Mouse (Mus musculus): ENCODE results near the gene Gm3854. TPM values are rescaled to one million over a fixed set of nuclear protein-coding genes. Genes with fewer than 3 reads are reported as not detected.
"Not testable (repeated sequence)": the region's sequence is repeated elsewhere in the genome, so short reads cannot be mapped to it uniquely, and the experiment has no call there.

Gm3854 gene
- polyA plus RNA-seq, 1 experiment from 2014 or later = 2.9 TPM

DNA sequence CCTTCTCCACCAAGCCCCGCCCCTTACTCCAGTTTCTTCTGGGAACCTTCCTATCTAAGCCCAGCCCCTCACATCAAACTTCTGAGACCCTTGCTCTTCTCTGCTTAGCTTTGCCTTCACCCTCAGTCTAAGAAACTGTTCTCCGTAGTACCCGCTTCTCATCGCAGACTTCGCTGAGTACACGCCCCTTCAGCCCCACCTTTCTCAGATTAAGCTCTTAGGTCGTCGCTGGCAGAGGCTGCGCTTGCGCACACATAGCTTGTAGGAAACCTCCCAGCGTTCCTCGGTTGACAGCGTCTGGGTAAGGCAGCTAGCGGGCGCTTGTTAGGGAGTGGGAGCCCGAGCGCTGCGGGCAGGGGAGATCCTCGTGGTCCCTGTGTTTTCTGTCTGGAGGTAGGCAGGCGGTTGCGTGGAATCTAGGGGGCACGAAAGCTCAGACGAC is 19.5 kb downstream of the Gm3854 start, which contains the start of gene Zfp78:
Gene Zfp78, plus strand, starts transcription at position 234 of the 442 bp plus-strand sequence.
- DNase-seq (ENCODE audit: low spot score) = peak; percentile 90

DNA sequence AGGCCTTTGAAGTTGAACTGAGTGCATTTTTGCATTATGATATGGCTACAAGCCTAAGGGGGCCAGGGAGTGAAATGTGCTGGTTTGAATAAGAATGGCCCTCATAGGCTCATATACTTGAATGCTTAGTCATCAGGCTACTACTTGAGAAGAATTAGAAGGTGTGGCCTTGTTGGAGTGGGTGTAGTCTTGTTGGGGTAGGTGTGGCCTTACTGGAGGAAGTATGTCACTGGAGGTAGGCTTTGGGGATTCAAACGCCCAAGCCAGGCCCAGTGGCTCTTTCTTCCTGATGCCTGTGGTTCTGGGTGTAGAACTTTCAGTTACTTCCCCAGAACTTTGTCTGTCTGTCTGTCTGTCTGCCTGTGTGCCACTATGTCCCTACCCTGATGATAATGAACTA is 21.2 kb downstream of the Gm3854 start:
- no peaks in the 10 kb centered on the region for H3K27me3 ChIP-seq (ENCODE audit: low read depth, poor library complexity, severe bottlenecking)
- no peak overlapping the region for H3K4me3 ChIP-seq
- 0 out of 2 replicates have a peak, but pooled peaks cover 5% of the 10 kb centered on the region for H3K9me3 ChIP-seq (replicated peaks)
- H3K27ac ChIP-seq (replicated peaks) = no peak overlapping the region
- peaks cover 20% of the 10 kb centered on the region for H3K4me1 ChIP-seq
- WGBS = 74% methylated on average over 1 of the region's 1 CpGs
- no peak for DNase-seq (ENCODE audit: low spot score)
- H3K36me3 ChIP-seq = no peaks in the 10 kb centered on the region

More for the DNA sequence above, 19.5 kb downstream of the Gm3854 start, which contains the start of gene Zfp78:
- WGBS = under 1% methylated on average over 23 of the region's 23 CpGs
- Histone ChIP-seq H3K4me3 (peak within 1 kb of the TSS; percentile 63), H3K9me3 (replicated peaks) (0 out of 2 replicates have a peak, but pooled peaks cover 5% of the 10 kb centered on the region), H3K4me1 (peaks cover 20% of the 10 kb centered on the region), H3K36me3 (no peaks in the 10 kb centered on the region), H3K27ac (replicated peaks) (peak within 1 kb of the TSS; percentile 87), H3K27me3 (ENCODE audit: low read depth, poor library complexity, severe bottlenecking) (no peaks in the 10 kb centered on the region)

DNA sequence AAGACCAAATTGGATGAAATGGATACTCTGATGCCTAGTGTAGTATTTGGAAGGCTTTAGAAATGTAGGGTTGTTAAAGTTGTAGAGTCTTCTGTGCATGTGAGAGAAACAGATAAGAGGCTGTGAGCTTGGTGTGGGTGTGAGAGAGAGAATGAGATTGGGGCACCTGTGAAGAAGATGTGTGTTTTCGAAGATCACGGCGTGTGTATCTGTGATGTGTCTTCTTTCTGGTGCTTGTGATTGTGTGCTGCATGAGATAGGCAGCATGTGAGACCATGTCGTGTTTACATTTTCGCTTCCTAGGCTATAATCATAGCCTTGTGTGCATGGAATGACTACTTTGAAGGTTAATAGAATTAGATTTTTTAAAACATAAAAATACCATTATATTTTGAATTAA is 23.6 kb downstream of the Gm3854 start:
- WGBS = 90% methylated on average over 5 of the region's 5 CpGs
- no peak for DNase-seq (ENCODE audit: low spot score)
- no peak overlapping the region for H3K4me3 ChIP-seq

DNA sequence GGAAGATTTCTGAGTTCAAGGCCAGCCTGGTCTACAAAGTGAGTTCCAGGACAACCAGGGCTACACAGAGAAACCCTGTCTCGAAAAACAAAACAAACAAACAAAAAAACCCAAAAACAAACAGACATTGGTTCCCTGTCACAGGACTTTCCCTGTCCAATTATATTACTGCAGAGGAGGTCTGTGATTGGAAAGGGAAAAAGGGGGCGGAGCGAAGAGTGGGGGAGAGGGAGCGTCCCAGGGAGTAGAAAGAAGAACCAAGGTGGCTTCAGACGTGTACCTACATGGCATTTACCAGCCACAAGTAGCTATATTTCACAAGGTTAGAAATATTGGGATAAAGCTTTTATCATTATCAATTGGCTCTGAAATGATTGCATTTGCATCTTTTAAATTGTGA is 24.6 kb downstream of the Gm3854 start:
- not testable (repeated sequence) for H3K4me3 ChIP-seq; H3K9me3 ChIP-seq (replicated peaks); DNase-seq (ENCODE audit: low spot score); H3K27ac ChIP-seq (replicated peaks); H3K36me3 ChIP-seq; H3K27me3 ChIP-seq (ENCODE audit: low read depth, poor library complexity, severe bottlenecking)
- peaks cover 13% of the 10 kb centered on the region for H3K4me1 ChIP-seq
- WGBS = 86% methylated on average over 5 of the region's 5 CpGs

More for the DNA sequence above, 23.6 kb downstream of the Gm3854 start:
- H3K9me3 ChIP-seq (replicated peaks) = 0 out of 2 replicates have a peak, but pooled peaks cover 5% of the 10 kb centered on the region
- no peak overlapping the region for H3K27ac ChIP-seq (replicated peaks)
- H3K27me3 ChIP-seq (ENCODE audit: low read depth, poor library complexity, severe bottlenecking) = no peaks in the 10 kb centered on the region
- H3K4me1 ChIP-seq = peaks cover 13% of the 10 kb centered on the region
- no peaks in the 10 kb centered on the region for H3K36me3 ChIP-seq

DNA sequence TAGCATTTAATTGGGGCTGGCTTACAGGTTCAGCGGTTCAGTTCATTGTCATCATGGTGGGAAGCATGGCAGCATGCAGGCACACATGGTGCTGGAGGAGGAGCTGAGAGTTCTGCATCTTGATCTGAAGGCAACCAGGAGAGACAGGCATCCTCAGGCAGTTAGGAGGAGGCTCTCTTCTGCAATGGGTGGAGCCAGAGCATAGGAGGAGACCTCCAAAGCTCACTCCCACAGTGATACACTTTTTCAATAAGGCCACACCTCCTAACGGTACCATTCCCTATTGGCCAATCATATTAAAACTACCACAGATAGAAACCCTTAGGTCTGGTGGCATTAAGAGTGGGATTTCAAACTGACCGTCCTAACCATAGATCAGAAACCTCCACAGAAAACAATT is 25.9 kb downstream of the Gm3854 start:
- H3K4me3 ChIP-seq = no peak overlapping the region
- H3K4me1 ChIP-seq = no peaks in the 10 kb centered on the region
- no peaks in the 10 kb centered on the region for H3K36me3 ChIP-seq
- H3K9me3 ChIP-seq (replicated peaks) = no peaks in the 10 kb centered on the region
- WGBS = 91% methylated on average over 3 of the region's 3 CpGs
- H3K27ac ChIP-seq (replicated peaks) = no peak overlapping the region
- H3K27me3 ChIP-seq (ENCODE audit: low read depth, poor library complexity, severe bottlenecking) = no peaks in the 10 kb centered on the region
- no peak for DNase-seq (ENCODE audit: low spot score)

DNA sequence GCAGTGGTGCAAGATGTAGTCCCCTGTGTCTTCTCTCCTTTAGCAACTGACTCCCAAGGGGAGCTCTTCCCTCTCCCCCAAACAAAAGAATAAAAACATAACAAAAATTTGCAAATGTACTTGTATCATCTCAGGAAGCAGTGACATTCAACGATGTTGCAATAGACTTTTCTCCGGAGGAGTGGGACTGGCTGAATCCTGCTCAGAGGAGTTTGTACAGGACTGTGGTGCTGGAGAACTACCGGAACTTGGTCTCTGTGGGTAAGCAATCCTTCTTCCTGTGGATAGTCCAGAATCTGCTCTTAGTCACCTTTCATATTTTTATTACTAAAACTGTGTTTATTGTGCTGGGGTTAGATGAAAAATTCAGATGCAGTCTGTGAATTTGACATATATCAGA is 29.4 kb downstream of the Gm3854 start:
- no peaks in the 10 kb centered on the region for H3K36me3 ChIP-seq
- no peak overlapping the region for H3K27ac ChIP-seq (replicated peaks)
- H3K27me3 ChIP-seq (ENCODE audit: low read depth, poor library complexity, severe bottlenecking) = no peaks in the 10 kb centered on the region
- DNase-seq (ENCODE audit: low spot score) = no peak
- no peaks in the 10 kb centered on the region for H3K4me1 ChIP-seq
- WGBS = 86% methylated on average over 3 of the region's 3 CpGs
- no peak overlapping the region for H3K4me3 ChIP-seq
- H3K9me3 ChIP-seq (replicated peaks) = no peaks in the 10 kb centered on the region

DNA sequence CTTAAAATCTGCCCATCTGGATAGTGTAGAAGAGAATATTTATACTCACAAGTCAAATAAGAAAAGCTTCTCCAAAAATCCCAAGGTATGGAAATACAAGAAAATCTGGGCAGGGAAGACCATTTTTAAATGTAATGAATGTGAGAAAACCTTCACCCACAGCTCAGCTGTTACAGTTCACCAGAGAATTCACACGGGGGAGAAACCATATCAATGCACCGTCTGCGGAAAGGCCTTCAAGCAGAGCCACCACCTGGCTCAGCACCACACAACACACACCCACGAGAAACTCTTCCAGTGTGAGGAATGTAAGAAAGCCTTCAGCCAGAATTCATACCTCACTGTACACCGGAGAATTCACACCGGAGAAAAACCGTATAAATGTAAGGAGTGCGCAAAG is 34.9 kb downstream of the Gm3854 start:
- no peak for DNase-seq (ENCODE audit: low spot score)
- Histone ChIP-seq H3K4me3 (no peak overlapping the region), H3K27ac (replicated peaks) (no peak overlapping the region), H3K4me1 (peaks cover 11% of the 10 kb centered on the region), H3K36me3 (0 out of 2 replicates have a peak, but pooled peaks cover 4% of the 10 kb centered on the region), H3K27me3 (ENCODE audit: low read depth, poor library complexity, severe bottlenecking) (no peaks in the 10 kb centered on the region), H3K9me3 (replicated peaks) (no peaks in the 10 kb centered on the region)
- 90% methylated on average over 8 of the region's 8 CpGs for WGBS

DNA sequence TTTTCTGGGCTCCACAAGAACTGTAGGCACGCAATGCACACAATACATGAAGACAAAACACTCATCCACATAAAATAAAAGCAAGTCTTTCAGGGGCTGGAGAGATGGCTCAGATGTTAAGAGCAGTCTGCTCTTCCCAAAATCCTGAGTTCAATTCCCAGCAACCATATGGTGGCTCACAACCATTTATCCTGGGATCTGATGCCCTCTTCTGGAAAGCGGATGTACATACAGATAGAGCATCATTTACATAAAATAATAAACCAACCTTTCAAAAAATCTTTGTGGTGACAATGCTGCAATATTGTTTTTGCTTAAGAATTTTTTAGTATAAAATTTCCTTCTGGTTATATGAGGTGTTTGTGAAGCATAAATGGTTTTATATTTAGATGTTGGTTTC is 37.9 kb downstream of the Gm3854 start:
- no peaks in the 10 kb centered on the region for H3K9me3 ChIP-seq (replicated peaks)
- H3K27me3 ChIP-seq (ENCODE audit: low read depth, poor library complexity, severe bottlenecking) = no peaks in the 10 kb centered on the region
- 0 out of 2 replicates have a peak, but pooled peaks cover 4% of the 10 kb centered on the region for H3K36me3 ChIP-seq
- DNase-seq (ENCODE audit: low spot score) = no peak
- H3K4me1 ChIP-seq = peaks cover 22% of the 10 kb centered on the region
- no peak overlapping the region for H3K27ac ChIP-seq (replicated peaks)
- no peak overlapping the region for H3K4me3 ChIP-seq
- 74% methylated on average over 2 of the region's 2 CpGs for WGBS

DNA sequence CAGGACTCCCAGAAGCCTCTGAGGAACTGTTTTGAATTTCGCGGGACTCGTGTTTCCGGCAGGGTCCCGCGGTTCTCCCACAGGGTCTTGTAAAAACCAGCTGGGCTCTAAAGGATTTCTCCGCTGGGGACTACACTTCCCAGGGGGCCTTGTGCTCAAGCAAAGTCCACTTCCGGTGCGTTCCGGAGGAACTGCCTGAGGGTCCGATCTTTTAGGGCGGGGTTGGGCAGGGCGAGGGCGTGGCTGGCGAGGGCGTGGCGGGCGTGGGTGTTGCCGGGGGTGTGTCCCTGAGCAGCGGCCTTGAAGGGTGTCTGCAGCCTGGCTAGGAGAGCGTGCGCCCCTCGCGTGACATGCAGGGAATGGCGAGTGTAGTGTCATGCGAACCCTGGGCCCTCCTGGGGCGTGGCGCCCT is 39.5 kb downstream of the Gm3854 start, which contains the start of gene Zfp28:
Gene Zfp28, plus strand, starts transcription at position 252 of the 412 bp plus-strand sequence.
- peak within 1 kb of the TSS; percentile 83 for H3K27ac ChIP-seq (replicated peaks)
- DNase-seq (ENCODE audit: low spot score) = peak; percentile 98
- H3K4me1 ChIP-seq = peaks cover 22% of the 10 kb centered on the region
- H3K4me3 ChIP-seq = peak within 1 kb of the TSS; percentile 74
- peaks cover 9% of the 10 kb centered on the region; the same call in 1 of the 2 replicates for H3K9me3 ChIP-seq (replicated peaks)
- peaks cover 15% of the 10 kb centered on the region for H3K36me3 ChIP-seq
- H3K27me3 ChIP-seq (ENCODE audit: low read depth, poor library complexity, severe bottlenecking) = no peaks in the 10 kb centered on the region
- under 1% methylated on average over 28 of the region's 28 CpGs for WGBS

DNA sequence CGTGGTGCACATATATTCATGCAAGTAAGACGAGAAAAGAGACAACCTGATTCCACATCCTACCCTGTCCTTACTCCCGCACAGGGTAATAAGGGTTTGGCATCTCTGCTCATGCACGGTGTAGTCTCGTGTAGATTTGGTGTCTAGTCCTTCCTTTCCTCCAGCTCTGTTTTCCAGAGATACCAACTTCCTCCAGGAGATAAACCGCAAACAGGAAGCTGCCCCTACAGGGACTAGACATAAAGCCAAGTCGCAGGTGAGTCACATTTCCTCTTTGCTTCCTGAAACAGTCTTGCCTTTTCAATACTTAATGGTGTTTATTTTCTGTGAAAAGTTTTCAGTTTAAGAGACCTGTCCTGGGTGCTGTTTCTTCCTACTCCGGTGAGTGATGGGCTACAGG is 40.5 kb downstream of the Gm3854 start:
- Histone ChIP-seq H3K27ac (replicated peaks) (no peak overlapping the region), H3K27me3 (ENCODE audit: low read depth, poor library complexity, severe bottlenecking) (no peaks in the 10 kb centered on the region), H3K4me3 (peak overlapping the region; percentile 74), H3K9me3 (replicated peaks) (peaks cover 9% of the 10 kb centered on the region; the same call in 1 of the 2 replicates), H3K4me1 (peaks cover 22% of the 10 kb centered on the region), H3K36me3 (peaks cover 11% of the 10 kb centered on the region)
- no peak for DNase-seq (ENCODE audit: low spot score)
- WGBS = 76% methylated on average over 8 of the region's 8 CpGs

DNA sequence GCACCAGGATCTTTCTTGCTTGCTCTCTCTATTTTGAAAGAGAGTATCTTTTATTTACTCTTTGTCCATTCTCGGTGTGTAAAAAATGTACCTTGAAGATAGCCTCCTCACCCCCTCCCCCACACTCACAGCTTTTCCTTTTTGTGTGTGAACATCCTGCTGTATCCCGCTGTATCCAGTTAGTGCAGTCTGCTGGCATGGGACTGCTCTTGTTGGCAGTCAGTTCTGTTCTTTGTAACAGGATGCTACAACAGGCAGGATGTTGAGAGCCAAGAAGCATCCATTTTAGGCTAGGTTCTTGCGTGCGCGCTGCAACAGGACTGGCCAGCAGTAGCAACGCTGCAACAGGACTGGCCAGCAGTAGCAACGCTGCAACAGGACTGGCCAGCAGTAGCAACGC is 43.4 kb downstream of the Gm3854 start:
- peaks cover 38% of the 10 kb centered on the region for H3K36me3 ChIP-seq

DNA sequence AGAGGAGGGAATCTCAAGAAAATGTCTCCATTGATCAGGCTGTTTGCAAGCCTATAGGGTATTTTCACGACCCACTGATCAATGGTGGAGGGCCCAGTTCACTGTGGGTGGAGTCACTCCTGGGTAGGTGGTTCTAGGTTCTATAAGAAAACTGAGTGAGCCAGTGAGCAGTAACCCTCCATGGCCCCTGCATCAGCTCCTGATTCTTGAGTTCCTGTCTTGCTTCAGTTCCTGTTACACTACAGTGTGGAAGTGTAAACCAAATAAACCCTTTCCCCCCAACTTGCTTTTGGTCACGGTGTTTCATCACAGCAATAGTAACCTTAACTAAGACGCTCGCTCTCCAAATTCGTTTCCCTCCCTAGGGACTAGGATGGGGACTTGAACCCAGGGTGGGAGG is 45.4 kb downstream of the Gm3854 start:
- H3K4me3 ChIP-seq = no peak overlapping the region
- peaks cover 6% of the 10 kb centered on the region for H3K4me1 ChIP-seq
- no peak for DNase-seq (ENCODE audit: low spot score)
- H3K27ac ChIP-seq (replicated peaks) = no peak overlapping the region
- no peaks in the 10 kb centered on the region for H3K27me3 ChIP-seq (ENCODE audit: low read depth, poor library complexity, severe bottlenecking)
- peaks cover 58% of the 10 kb centered on the region for H3K36me3 ChIP-seq
- 89% methylated on average over 5 of the region's 5 CpGs for WGBS
- peaks cover 9% of the 10 kb centered on the region; the same call in 1 of the 2 replicates for H3K9me3 ChIP-seq (replicated peaks)

More for the DNA sequence above, 43.4 kb downstream of the Gm3854 start:
- H3K4me1 ChIP-seq = peaks cover 21% of the 10 kb centered on the region
- no peak for DNase-seq (ENCODE audit: low spot score)
- H3K4me3 ChIP-seq = no peak overlapping the region
- no peaks in the 10 kb centered on the region for H3K27me3 ChIP-seq (ENCODE audit: low read depth, poor library complexity, severe bottlenecking)
- peaks cover 9% of the 10 kb centered on the region; the same call in 1 of the 2 replicates for H3K9me3 ChIP-seq (replicated peaks)
- no peak overlapping the region for H3K27ac ChIP-seq (replicated peaks)
- WGBS = 94% methylated on average over 8 of the region's 8 CpGs

DNA sequence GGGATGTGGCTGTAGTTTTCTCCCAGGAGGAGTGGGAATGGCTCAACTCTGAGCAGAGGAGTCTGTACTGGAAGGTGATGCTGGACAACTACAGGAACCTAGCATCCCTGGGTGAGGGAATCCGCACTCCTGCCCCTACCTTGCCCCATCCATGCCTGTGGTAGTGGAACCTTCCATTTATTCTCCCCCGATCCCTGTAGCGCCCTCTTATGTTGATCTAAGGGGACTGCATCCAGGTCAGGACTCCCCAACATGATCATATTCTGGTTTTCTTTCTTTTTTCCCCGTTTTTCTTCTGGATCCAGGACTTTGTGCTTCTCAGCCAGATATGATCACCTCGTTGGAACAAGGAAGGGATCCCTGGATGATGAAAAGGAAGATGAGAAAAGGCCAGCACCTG is 45.9 kb downstream of the Gm3854 start:
- no peak overlapping the region for H3K4me3 ChIP-seq
- peaks cover 63% of the 10 kb centered on the region for H3K36me3 ChIP-seq
- no peak for DNase-seq (ENCODE audit: low spot score)
- H3K27ac ChIP-seq (replicated peaks) = no peak overlapping the region
- peaks cover 9% of the 10 kb centered on the region; the same call in 1 of the 2 replicates for H3K9me3 ChIP-seq (replicated peaks)
- 66% methylated on average over 5 of the region's 5 CpGs for WGBS
- no peaks in the 10 kb centered on the region for H3K27me3 ChIP-seq (ENCODE audit: low read depth, poor library complexity, severe bottlenecking)
- peaks cover under 1% of the 10 kb centered on the region; the same call in 1 of the 2 replicates for H3K4me1 ChIP-seq
